Mouse (Mus musculus): ENCODE data around the gene Nedd8.

Nedd8 gene

GRCm38 (mm10) chr14:55672741-55673060 lies 777 bp upstream of the Nedd8 start:
- in situ Hi-C loops (cut with MboI, MseI), result no loop called here

GRCm38 (mm10) chr14:55671486-55671832 lies 465 bp downstream of the Nedd8 start:
- in situ Hi-C loops (cut with MboI, MseI), result no loop called here

- in situ Hi-C loops (cut with MboI, MseI), result no loop called here
Measured at GRCm38 (mm10) chr14:55660636-55661035, 11.3 kb downstream of the Nedd8 start.

- in situ Hi-C loops (cut with MboI, MseI), result no loop called here
Measured at GRCm38 (mm10) chr14:55659960-55660573, 11.9 kb downstream of the Nedd8 start, which contains the start of gene Mdp1. TSS of gene Mdp1 (minus strand) at chr14:55660508.

GRCm38 (mm10) chr14:55658011-55658410 lies 13.9 kb downstream of the Nedd8 start:
- in situ Hi-C loops (cut with MboI, MseI), result no loop called here

GRCm38 (mm10) chr14:55656935-55657334 lies 15.0 kb downstream of the Nedd8 start:
- in situ Hi-C loops (cut with MboI, MseI), result no loop called here

- in situ Hi-C loops (cut with MboI, MseI), result no loop called here
Measured at GRCm38 (mm10) chr14:55651528-55651927, 20.4 kb downstream of the Nedd8 start.

GRCm38 (mm10) chr14:55649884-55650283 lies 22.0 kb downstream of the Nedd8 start, which contains the start of gene Tssk4:
TSS of gene Tssk4 (plus strand) at chr14:55650184.
- in situ Hi-C loops (cut with MboI, MseI), result no loop called here

- in situ Hi-C loops (cut with MboI, MseI), result no loop called here
Measured at GRCm38 (mm10) chr14:55644261-55644888, 27.5 kb downstream of the Nedd8 start.

- in situ Hi-C loops (cut with MboI, MseI), result no loop called here
Measured at GRCm38 (mm10) chr14:55643060-55643907, 28.6 kb downstream of the Nedd8 start, which contains the start of gene Tm9sf1. TSS of gene Tm9sf1 (minus strand) at chr14:55643806.

GRCm38 (mm10) chr14:55642679-55643059 lies 29.3 kb downstream of the Nedd8 start:
- in situ Hi-C loops (cut with MboI, MseI), result no loop called here

- in situ Hi-C loops (cut with MboI, MseI), result no loop called here
Measured at GRCm38 (mm10) chr14:55641291-55641690, 30.6 kb downstream of the Nedd8 start.

- in situ Hi-C loops (cut with MboI, MseI), result no loop called here
Measured at GRCm38 (mm10) chr14:55640816-55641215, 31.1 kb downstream of the Nedd8 start.

GRCm38 (mm10) chr14:55637795-55638194 lies 34.1 kb downstream of the Nedd8 start, which contains the start of gene Gm49378:
TSS of gene Gm49378 (minus strand) at chr14:55637895.
- in situ Hi-C loops (cut with MboI, MseI), result no loop called here

GRCm38 (mm10) chr14:55635523-55636007 lies 36.4 kb downstream of the Nedd8 start, which contains the start of gene Ipo4:
TSS of gene Ipo4 (minus strand) at chr14:55635957.
- in situ Hi-C loops (cut with MboI, MseI), result no loop called here

- in situ Hi-C loops (cut with MboI, MseI), result no loop called here
Measured at GRCm38 (mm10) chr14:55634874-55635522, 36.9 kb downstream of the Nedd8 start.

- in situ Hi-C loops (cut with MboI, MseI), result no loop called here
Measured at GRCm38 (mm10) chr14:55629312-55629711, 42.6 kb downstream of the Nedd8 start.

GRCm38 (mm10) chr14:55628077-55628827 lies 43.7 kb downstream of the Nedd8 start:
- in situ Hi-C loops (cut with MboI, MseI), result no loop called here

- in situ Hi-C loops (cut with MboI, MseI), result no loop called here
Measured at GRCm38 (mm10) chr14:55618486-55619195, 53.3 kb downstream of the Nedd8 start.

- in situ Hi-C loops (cut with MboI, MseI), result no loop called here
Measured at GRCm38 (mm10) chr14:55617822-55618221, 54.1 kb downstream of the Nedd8 start, which contains the start of gene Rec8. TSS of gene Rec8 (plus strand) at chr14:55618037.

Measured in T-helper 1 cell (primary cell).